Mouse (Mus musculus) splenic B cell, adult 2 months (primary cell): ENCODE results near the gene Arhgef9.

Experiments used
- DNase-seq: peaks from one replicate; pipeline ENCODE4 v3.0.0-alpha.2; 2011; ENCODE audit warnings: low read depth, low spot score
- H3K27me3 ChIP-seq: 2 replicates; pipeline ENCODE4 v1.6.1; 2012; ENCODE audit warnings: mild to moderate bottlenecking, low read length, moderate library complexity, mixed read lengths; ENCODE audit not compliant: control insufficient read depth, poor library complexity, insufficient read depth, severe bottlenecking
- H3K36me3 ChIP-seq: 2 replicates; pipeline ENCODE4 v1.6.1; 2012; ENCODE audit warnings: mild to moderate bottlenecking, low read length, moderate library complexity, mixed read lengths; ENCODE audit not compliant: control insufficient read depth, poor library complexity, insufficient read depth, severe bottlenecking

Gene Arhgef9

GRCm38 (mm10) chrX:95087674-95088073, 109.0 kb downstream of the Arhgef9 start:
- DNase-seq, result no peak
- Histone ChIP-seq H3K36me3 (no peaks in the 10 kb centered on the region), H3K27me3 (no peaks in the 10 kb centered on the region)

- no peaks in the 10 kb centered on the region for H3K27me3 ChIP-seq
- no peak for DNase-seq
- no peaks in the 10 kb centered on the region for H3K36me3 ChIP-seq
Measured at GRCm38 (mm10) chrX:95077013-95077699, 119.5 kb downstream of the Arhgef9 start.

- no peaks in the 10 kb centered on the region for H3K36me3 ChIP-seq
- no peaks in the 10 kb centered on the region for H3K27me3 ChIP-seq
- no peak for DNase-seq
Measured at GRCm38 (mm10) chrX:95027907-95028306, 168.7 kb downstream of the Arhgef9 start.

- H3K36me3 ChIP-seq, result no peaks in the 10 kb centered on the region
- H3K27me3 ChIP-seq, result no peaks in the 10 kb centered on the region
- DNase-seq, result peak; percentile 3
Measured at GRCm38 (mm10) chrX:95026361-95026892, 170.2 kb downstream of the Arhgef9 start, which contains the start of gene Spin4. TSS of gene Spin4 (minus strand) at chrX:95026682.

- H3K27me3 ChIP-seq, result no peaks in the 10 kb centered on the region
- no peaks in the 10 kb centered on the region for H3K36me3 ChIP-seq
- peak; percentile 5 for DNase-seq
Measured at GRCm38 (mm10) chrX:95025779-95026360, 170.8 kb downstream of the Arhgef9 start.

- Histone ChIP-seq H3K27me3 (no peaks in the 10 kb centered on the region), H3K36me3 (no peaks in the 10 kb centered on the region)
- peak; percentile 34 for DNase-seq
Measured at GRCm38 (mm10) chrX:95012033-95012432, 184.6 kb downstream of the Arhgef9 start.
